In the genomic region with DNA sequence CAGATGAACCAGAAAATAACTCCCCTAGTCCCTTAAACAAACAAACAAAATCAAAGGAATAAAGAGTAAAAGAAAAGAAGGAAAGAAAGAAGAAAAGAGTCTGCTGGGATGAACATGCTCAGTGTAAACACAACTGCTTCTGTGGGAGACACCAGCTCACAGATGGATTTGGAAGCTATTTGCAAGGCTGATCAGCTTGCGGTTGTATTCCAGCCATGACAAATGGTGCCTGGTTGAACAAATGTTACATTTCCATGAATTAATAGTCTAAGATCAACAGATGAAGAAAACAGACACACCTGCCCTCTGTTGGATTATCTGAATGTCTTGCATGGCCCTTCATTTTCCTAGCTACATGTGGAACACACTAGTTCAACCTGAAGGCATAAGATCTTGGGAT, we compare ENCODE assay signal across 16 mouse cellular contexts.
"Had no signal": no experiment of that assay in that cellular context is flagged by ENCODE, and none has a peak within 500 bp of the region (broad histone marks: within the 10 kb centered on the region; RNA-seq: fewer than 3 reads in every experiment).

No protein-coding gene starts in this region.

- H3K4me3 ChIP-seq: left cerebral cortex, adult 2 months; limb, embryonic 10.5 days; liver, embryonic 12.5 days; midbrain, embryonic 10.5 days; myocyte; neural tube, embryonic 15.5 days had no signal

- H3K27me3 ChIP-seq: liver, embryonic 12.5 days; neural tube, embryonic 15.5 days had no signal

- H3K4me1 ChIP-seq: limb, embryonic 10.5 days; liver, embryonic 12.5 days; midbrain, embryonic 10.5 days; neural tube, embryonic 15.5 days had no signal

- H3K36me3 ChIP-seq: limb, embryonic 10.5 days; liver, embryonic 12.5 days; midbrain, embryonic 10.5 days had no signal

- ATAC-seq: liver, embryonic 12.5 days had no signal

- H3K9me3 ChIP-seq: limb, embryonic 10.5 days; liver, embryonic 12.5 days; midbrain, embryonic 10.5 days had no signal

- DNase-seq: kidney, adult 18-20 months; kidney, postnatal 10 days; kidney, postnatal 4 days; lung, embryonic 14.5 days; lung, postnatal 10 days; lung, postnatal 4 days; midbrain, embryonic 14.5 days; right cerebral cortex, adult 18-20 months; right cerebral cortex, postnatal 25 days; thymus, postnatal 36 days had no signal

- H3K27ac ChIP-seq: left cerebral cortex, adult 2 months; limb, embryonic 10.5 days; liver, embryonic 12.5 days; midbrain, embryonic 10.5 days; neural tube, embryonic 15.5 days had no signal

- H3K9ac ChIP-seq: liver, embryonic 12.5 days; lung, embryonic 14.5 days; neural tube, embryonic 15.5 days had no signal

- H3K4me2 ChIP-seq: liver, embryonic 12.5 days; lung, embryonic 14.5 days; neural tube, embryonic 15.5 days had no signal
